Mouse (Mus musculus): ENCODE results near the gene Ccser2.

- no peak for TF ChIP-seq CTCF (IDR thresholded peaks at IDR 0.05; ENCODE audit: low read depth)
- no peak for TF ChIP-seq EP300 (IDR thresholded peaks at IDR 0.05; ENCODE audit: low read depth)
Measured at GRCm38 (mm10) chr14:36957261-36957660, 11.3 kb downstream of the Ccser2 start.
